Mouse (Mus musculus): ENCODE results near the gene Dapp1. TPM values are rescaled to one million over a fixed set of nuclear protein-coding genes. Genes with fewer than 3 reads are reported as not detected.
A peak's percentile ranks its signal among the peaks of the same experiment; 100 is the strongest.
"Not testable (repeated sequence)": the region's sequence is repeated elsewhere in the genome, so short reads cannot be mapped to it uniquely, and the experiment has no call there.

The Dapp1 gene
- polyA plus RNA-seq, 1 experiment from 2014 or later, result 13.0 TPM

DNA sequence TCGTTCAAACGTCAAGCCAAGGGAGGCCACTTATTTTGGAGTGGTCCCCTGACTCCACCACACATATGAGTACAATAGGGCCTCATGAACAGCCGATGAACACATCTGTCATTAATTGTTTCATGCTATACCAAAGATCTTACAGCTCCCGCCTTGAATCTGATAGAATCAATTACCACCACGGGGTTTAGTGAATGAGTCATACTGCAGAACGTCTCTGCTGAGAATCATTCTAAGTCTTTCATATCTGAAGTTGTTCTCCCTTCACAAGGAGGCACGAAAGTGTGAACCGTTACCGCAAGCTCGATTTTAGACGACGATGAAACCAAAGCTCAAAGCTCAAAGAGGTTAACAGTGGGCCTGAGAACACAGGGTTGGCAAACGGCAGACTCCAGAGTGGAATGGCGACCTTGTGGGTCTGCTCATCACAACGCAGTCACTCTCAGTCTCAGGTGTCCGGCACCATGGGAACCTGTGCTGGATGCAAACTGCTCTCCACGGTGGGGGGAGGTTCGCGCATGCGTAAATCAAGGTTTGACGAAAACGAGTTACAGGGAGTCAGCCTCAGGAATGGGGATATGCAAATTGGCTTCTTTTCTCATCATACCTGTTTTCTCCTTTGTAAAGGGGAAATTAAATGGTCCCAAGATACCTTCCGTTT, 27.0 kb downstream of the Dapp1 start:
- 62% methylated on average over 23 of the region's 23 CpGs for WGBS
- Histone ChIP-seq H3K27ac (replicated peaks) (no peak overlapping the region; the same call in 1 of the 2 replicates), H3K4me1 (peaks cover 65% of the 10 kb centered on the region), H3K9me3 (no peaks in the 10 kb centered on the region), H3K4me2 (0 out of 2 replicates have a peak overlapping the region, but pooled peaks have one; percentile 9), H3K4me3 (no peak overlapping the region), H3K36me3 (peaks cover 3% of the 10 kb centered on the region; the same call in 1 of the 2 replicates), H3K27me3 (replicated peaks) (no peaks in the 10 kb centered on the region), H3K9ac (no peak overlapping the region)
- no peak for ATAC-seq (ENCODE audit: extremely low read depth, insufficient number of reproducible peaks, low FRiP score, low TSS enrichment)

DNA sequence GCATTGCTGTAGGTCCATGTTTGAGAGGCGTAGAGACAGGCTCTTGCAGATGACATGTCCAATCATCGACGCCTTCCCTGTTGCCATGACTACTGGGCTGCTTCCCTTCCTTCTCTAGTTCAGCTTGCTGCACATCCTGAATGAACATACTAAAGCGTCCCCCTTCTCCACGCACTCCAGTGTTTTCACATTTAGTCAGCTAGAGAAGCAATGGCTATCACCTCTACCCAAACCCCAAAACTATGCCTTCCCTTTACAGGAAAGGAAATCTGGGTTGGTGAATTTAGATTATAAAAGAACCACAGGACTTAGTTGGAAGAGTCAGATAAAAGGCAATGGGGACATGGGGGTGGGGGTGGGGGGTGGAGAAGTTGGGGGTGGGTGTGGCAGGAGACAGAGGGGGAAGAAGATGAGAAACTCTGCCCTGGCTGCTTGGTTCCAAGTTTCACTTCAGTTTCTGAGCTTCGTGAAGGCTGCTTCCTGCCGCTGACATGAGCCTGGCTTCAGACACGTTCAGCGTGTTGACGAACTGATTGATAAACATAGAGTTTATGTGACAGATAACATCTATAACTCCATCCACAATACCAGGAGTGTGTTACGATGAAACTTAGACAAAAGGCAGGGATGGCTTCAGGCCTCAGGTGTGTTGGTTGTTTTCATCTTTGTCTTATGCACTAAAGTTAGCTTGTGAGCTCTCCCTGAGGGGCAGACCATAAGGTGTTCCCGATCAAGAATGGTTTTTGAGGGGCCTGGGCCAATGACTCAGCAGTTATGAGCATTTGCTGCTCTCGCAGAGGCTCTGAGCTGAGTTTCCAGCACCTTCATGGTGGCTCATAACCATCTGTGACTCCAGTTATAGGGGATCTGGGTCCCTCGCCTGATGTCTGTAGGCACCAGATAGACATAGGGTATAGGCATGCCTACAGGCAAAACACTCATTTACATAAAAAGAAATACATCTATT, 28.1 kb downstream of the Dapp1 start:
- peak overlapping the region; percentile 68 for H3K27ac ChIP-seq (replicated peaks)
- H3K4me1 ChIP-seq, result peaks cover 72% of the 10 kb centered on the region

DNA sequence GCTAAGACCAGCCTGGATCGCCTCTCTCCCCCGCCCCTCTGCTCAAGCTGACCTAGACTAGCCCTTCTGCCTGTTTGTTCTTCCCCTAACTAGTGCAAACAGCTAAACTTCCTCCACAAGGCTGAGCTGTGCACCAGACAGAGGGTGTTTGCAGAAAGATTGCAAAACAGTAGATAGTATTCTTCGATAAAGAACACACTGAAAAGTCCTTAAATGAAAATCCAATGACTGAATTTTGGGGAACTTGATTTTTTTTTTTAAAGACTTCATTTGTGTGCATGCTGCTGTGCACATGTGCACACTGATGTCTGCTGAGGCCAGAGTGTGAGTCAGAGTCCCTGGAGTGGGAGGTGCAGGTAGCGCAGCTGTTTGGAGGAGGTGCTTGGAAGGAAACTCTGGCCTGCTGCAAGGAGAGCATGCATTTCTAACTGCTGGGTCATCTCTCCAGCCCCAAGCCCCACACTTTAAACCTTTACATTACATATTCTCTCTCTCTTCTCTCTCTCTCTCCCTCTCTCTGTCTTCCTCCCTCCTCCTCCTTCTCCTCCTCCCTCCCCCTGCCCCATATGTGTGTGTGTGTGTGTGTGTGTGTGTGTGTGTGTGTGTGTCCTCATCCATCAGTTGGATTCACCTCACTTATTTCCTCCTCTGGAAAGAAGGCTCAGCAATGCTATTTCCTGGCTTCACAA, 29.0 kb downstream of the Dapp1 start:
- Histone ChIP-seq H3K36me3 (peaks cover 17% of the 10 kb centered on the region), H3K4me1 (peaks cover 65% of the 10 kb centered on the region), H3K4me2 (peak overlapping the region; percentile 31), H3K4me3 (no peak overlapping the region), H3K9ac (peak overlapping the region; percentile 48), H3K27ac (replicated peaks) (peak overlapping the region; percentile 68), H3K9me3 (no peaks in the 10 kb centered on the region), H3K27me3 (replicated peaks) (no peaks in the 10 kb centered on the region)
- ATAC-seq (ENCODE audit: extremely low read depth, insufficient number of reproducible peaks, low FRiP score, low TSS enrichment), result 0 out of 2 replicates have a peak, but pooled peaks have one; percentile 56
- 47% methylated on average over 4 of the region's 4 CpGs for WGBS

More for the DNA sequence above, 28.1 kb downstream of the Dapp1 start:
- Histone ChIP-seq H3K4me2 (peak overlapping the region; percentile 31), H3K27me3 (replicated peaks) (no peaks in the 10 kb centered on the region), H3K9me3 (no peaks in the 10 kb centered on the region), H3K4me3 (no peak overlapping the region), H3K36me3 (peaks cover 13% of the 10 kb centered on the region), H3K9ac (peak overlapping the region; percentile 8; the same call in 1 of the 2 replicates)
- ATAC-seq (ENCODE audit: extremely low read depth, insufficient number of reproducible peaks, low FRiP score, low TSS enrichment), result peak; percentile 75; the same call in 1 of the 2 replicates
- 32% methylated on average over 14 of the region's 14 CpGs for WGBS

DNA sequence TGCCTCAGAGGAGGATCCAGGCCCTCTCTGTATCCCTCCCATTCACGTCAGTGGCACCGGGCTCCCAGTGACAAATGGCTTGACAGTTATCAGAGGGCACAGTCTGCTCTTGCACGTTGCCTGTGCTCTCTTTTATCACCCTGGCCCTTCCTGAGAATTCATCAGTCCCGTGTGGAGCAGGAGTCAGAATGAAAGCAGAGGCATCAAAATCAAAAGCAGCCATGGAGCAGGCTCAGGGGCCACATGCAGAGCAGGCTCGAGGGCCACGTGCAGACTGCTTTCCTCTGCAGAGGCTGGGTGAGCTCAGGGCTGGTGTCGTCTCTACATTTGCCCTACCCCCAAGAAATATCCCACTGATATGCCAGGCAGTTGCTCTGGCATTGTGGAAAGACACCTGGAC, 29.5 kb downstream of the Dapp1 start:
- 22% methylated on average over 7 of the region's 7 CpGs for WGBS
- no peak for ATAC-seq (ENCODE audit: extremely low read depth, insufficient number of reproducible peaks, low FRiP score, low TSS enrichment)

DNA sequence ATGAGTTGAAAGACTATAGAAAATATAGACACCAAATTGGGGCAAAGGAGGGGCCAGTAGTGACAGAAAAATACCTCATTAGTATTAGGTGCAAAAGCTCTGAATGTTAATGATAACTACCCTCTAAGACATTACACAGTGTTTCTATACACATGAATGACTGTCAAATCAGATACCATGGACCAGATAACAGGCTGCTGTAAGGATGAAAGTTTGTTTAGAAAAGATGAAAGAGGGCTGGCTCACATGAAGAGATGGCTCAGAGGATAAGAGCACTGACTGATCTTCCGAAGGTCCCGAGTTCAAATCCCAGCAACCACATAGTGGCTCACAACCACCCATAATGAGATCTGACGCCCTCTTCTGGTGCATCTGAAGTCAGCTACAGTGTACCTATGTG, 30.0 kb downstream of the Dapp1 start:
- H3K36me3 ChIP-seq, result peaks cover 23% of the 10 kb centered on the region
- WGBS, result 87% methylated on average over 3 of the region's 3 CpGs
- not testable (repeated sequence) for H3K4me3 ChIP-seq; H3K9ac ChIP-seq; H3K27me3 ChIP-seq (replicated peaks); ATAC-seq (ENCODE audit: extremely low read depth, insufficient number of reproducible peaks, low FRiP score, low TSS enrichment); H3K4me2 ChIP-seq; H3K9me3 ChIP-seq
- H3K4me1 ChIP-seq, result peaks cover 64% of the 10 kb centered on the region
- H3K27ac ChIP-seq (replicated peaks), result peak overlapping the region; percentile 68

More for the DNA sequence above, 29.5 kb downstream of the Dapp1 start:
- Histone ChIP-seq H3K27ac (replicated peaks) (peak overlapping the region; percentile 68), H3K27me3 (replicated peaks) (no peaks in the 10 kb centered on the region), H3K9me3 (no peaks in the 10 kb centered on the region), H3K4me3 (no peak overlapping the region), H3K4me2 (no peak overlapping the region), H3K9ac (peak overlapping the region; percentile 48), H3K4me1 (peaks cover 64% of the 10 kb centered on the region), H3K36me3 (peaks cover 20% of the 10 kb centered on the region)

DNA sequence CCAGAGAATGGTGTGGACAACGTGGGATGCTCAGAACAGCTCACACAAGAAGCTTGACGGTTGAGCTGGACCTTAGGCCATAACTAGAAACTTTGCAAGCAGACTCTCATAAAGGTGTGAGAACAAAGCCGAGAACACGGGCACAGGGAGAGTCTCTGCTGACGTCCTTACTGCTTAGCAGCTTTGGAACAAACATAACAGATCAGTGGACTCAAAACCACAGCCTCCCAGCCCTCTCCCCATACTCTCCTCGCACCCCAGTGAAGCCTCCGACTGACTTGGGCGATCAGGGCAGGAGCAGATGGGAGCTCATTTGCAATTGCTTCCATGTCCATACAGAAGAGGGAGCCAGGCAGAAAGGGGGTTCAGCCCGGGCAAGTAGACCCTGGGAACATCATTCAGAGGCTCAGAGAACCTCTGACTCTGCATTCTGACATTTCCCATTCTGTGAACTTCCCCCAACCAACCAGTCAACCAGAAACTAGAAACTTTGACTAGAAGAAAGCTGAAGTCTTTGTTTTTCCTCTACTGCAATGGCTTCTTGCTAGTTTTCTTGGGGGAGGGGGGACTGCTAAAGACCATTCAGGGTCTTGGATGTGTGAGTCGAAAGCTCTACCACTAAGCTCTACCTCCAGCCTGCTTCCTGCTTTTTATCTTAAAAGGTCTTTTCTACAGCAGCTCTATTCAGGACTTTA, 31.0 kb downstream of the Dapp1 start:
- Histone ChIP-seq H3K4me2 (no peak overlapping the region), H3K27ac (replicated peaks) (no peak overlapping the region), H3K36me3 (peaks cover 28% of the 10 kb centered on the region), H3K9ac (no peak overlapping the region), H3K9me3 (no peaks in the 10 kb centered on the region), H3K4me3 (no peak overlapping the region), H3K27me3 (replicated peaks) (no peaks in the 10 kb centered on the region), H3K4me1 (peaks cover 55% of the 10 kb centered on the region)
- 76% methylated on average over 10 of the region's 10 CpGs for WGBS
- no peak for ATAC-seq (ENCODE audit: extremely low read depth, insufficient number of reproducible peaks, low FRiP score, low TSS enrichment)

DNA sequence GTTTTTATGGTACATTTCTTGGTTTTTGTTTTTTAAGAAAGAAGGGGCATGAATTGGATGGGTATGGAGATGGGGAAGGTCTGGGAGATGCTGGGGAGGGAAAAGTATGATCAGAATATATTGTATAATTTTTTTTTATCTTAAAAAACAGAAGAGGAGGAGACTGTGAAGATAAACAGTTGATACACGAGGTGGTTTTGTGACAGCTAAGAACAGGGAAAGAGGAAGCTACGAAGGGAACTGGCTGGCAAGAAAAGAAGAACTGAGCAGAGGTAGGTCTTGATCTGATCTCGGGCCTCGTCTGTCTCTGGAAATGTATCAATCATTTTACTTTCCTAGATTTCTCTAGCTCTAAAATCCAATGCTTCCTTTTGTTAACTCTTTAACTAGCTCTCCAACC, 33.8 kb downstream of the Dapp1 start:
- Histone ChIP-seq H3K27me3 (replicated peaks) (no peaks in the 10 kb centered on the region), H3K9ac (no peak overlapping the region), H3K4me3 (no peak overlapping the region), H3K9me3 (no peaks in the 10 kb centered on the region), H3K4me2 (no peak overlapping the region), H3K27ac (replicated peaks) (no peak overlapping the region), H3K4me1 (peaks cover 32% of the 10 kb centered on the region), H3K36me3 (peaks cover 35% of the 10 kb centered on the region)
- ATAC-seq (ENCODE audit: extremely low read depth, insufficient number of reproducible peaks, low FRiP score, low TSS enrichment), result no peak
- WGBS, result 67% methylated on average over 4 of the region's 4 CpGs

DNA sequence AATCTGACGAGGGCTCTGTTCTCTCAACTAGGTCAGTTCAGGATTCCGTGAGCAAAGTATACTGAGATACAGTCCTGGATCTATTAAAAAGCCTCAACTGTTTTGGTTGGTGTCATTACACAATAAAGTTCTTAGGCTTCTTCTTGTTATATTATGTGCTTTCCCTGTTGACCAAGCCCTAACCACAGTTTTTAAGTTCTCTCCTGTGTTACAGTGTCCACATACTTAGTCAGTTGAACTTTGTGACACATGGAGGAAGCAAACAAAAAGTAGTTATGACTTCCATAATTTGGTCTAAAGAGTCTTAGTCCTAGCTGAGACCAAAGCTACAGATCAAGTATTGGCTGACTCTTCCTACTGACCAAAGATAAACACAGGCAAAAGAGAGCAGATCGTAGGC, 34.5 kb downstream of the Dapp1 start:
- Histone ChIP-seq H3K4me3 (no peak overlapping the region), H3K9ac (no peak overlapping the region), H3K4me1 (peaks cover 32% of the 10 kb centered on the region), H3K27me3 (replicated peaks) (no peaks in the 10 kb centered on the region), H3K27ac (replicated peaks) (no peak overlapping the region), H3K36me3 (peaks cover 35% of the 10 kb centered on the region), H3K9me3 (no peaks in the 10 kb centered on the region), H3K4me2 (no peak overlapping the region)
- no peak for ATAC-seq (ENCODE audit: extremely low read depth, insufficient number of reproducible peaks, low FRiP score, low TSS enrichment)
- 78% methylated on average over 3 of the region's 3 CpGs for WGBS

DNA sequence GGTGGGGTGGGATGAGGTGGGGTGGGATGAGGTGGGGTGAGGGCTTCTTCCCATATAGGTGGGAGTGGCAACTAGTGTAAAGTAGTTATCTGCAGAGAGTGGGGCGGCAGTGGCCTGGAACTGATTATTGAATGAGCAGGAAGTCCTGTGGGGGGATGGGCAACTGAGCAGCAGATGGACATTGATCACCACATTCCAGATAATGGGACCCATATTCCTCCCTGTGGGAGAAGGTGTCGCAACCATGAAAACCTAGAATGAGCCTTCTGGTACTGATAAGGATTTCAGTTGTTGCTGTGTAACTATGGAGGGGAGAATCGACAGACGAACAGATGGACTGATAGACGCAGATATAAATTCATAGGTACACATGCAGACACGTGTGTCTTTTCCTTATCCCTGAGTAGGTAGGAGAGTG, 37.6 kb downstream of the Dapp1 start:
- H3K27ac ChIP-seq (replicated peaks), result no peak overlapping the region
- no peak overlapping the region for H3K4me3 ChIP-seq
- WGBS, result 68% methylated on average over 6 of the region's 6 CpGs
- no peaks in the 10 kb centered on the region for H3K9me3 ChIP-seq
- H3K4me1 ChIP-seq, result peaks cover 38% of the 10 kb centered on the region
- no peak for ATAC-seq (ENCODE audit: extremely low read depth, insufficient number of reproducible peaks, low FRiP score, low TSS enrichment)
- H3K9ac ChIP-seq, result no peak overlapping the region
- no peaks in the 10 kb centered on the region for H3K27me3 ChIP-seq (replicated peaks)
- H3K36me3 ChIP-seq, result peaks cover 27% of the 10 kb centered on the region
- H3K4me2 ChIP-seq, result no peak overlapping the region

DNA sequence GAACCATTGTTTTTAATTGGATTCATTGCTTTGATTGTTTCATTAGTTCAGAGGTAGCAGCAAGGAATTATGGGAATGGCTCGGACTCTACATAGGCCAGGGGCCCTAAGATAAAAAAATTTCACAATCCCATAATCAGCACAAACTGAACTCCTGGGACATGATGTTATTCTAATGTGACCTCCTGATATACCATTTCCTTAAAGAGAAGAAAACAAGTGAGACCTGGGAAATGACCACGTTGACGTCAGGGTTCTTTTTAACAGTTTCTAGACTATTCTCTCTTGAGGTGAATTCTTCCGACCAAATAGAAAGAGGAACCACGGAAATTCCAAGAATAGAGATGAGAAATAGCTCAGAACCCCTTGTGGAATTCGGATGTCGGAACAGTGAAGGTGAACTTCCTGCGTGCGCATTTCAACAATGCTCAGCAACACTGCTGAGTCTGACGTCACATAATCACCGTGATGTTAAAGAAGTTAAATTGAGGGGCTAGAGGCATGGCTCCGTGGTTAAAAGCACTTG, 39.2 kb downstream of the Dapp1 start:
- 72% methylated on average over 12 of the region's 12 CpGs for WGBS
- ATAC-seq (ENCODE audit: extremely low read depth, insufficient number of reproducible peaks, low FRiP score, low TSS enrichment), result no peak
- H3K36me3 ChIP-seq, result peaks cover 25% of the 10 kb centered on the region; the same call in 1 of the 2 replicates
- no peak overlapping the region for H3K9ac ChIP-seq
- no peak overlapping the region for H3K4me2 ChIP-seq
- peaks cover 36% of the 10 kb centered on the region for H3K4me1 ChIP-seq
- H3K27me3 ChIP-seq (replicated peaks), result no peaks in the 10 kb centered on the region
- no peak overlapping the region for H3K4me3 ChIP-seq
- peak overlapping the region; percentile 91; the same call in 1 of the 2 replicates for H3K27ac ChIP-seq (replicated peaks)
- no peaks in the 10 kb centered on the region for H3K9me3 ChIP-seq

Data from heart, embryonic 13.5 days (tissue).